Mouse (Mus musculus) layer of hippocampus, postnatal 36 days (tissue): ENCODE measurements at regions not wholly inside any gene's neighbourhood (a gene's known extent, or its start where the extent isn't known, plus 50 kb on each side); places are given as distances from the start of the nearest gene placed in this dataset.

ENCODE experiments used
- DNase-seq, 2 experiments: peaks; one replicate each; pipeline ENCODE4 v3.0.0; 2022

DNA sequence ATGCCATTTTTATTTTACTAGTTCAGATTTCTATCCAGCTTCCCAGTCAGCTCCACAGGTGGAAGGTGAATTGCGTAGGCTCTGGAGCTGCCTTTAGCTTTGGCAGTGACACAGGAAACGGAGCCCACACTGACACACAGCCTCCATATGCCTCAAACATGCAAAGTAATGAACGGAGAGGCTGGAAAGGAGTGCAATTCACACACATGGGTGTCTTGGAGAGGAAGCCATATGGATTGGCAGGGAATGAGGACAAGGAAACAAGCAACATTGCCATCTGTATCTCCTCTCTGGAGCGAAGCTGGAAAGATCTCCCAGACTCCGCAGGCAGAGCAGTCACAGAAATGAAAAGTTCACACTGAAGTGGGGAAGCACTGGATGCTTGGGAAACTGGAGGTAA, 201.6 kb upstream of the 4930452B06Rik start:
- DNase-seq, result peak; percentile 57 to 74

DNA sequence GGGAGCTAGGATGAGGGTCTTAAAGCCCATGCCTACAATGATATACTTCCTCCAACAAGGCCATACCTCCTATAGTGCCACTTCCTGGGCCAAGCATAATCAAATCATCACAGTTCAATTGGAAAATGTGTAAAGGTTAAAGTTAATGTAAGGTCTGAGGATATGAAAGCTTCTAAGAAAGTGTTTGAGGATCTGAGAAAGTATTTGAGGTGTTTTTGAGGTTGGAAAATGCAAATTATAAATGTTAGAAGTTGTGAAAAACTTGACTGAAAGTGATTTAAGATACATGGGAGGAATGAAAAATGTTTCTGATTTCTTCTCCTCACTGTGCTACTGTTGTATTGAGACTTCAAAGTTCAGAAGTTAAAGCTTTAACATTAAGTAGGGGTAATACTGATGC, 185.5 kb upstream of the 4930452B06Rik start:
- DNase-seq, result no peak

DNA sequence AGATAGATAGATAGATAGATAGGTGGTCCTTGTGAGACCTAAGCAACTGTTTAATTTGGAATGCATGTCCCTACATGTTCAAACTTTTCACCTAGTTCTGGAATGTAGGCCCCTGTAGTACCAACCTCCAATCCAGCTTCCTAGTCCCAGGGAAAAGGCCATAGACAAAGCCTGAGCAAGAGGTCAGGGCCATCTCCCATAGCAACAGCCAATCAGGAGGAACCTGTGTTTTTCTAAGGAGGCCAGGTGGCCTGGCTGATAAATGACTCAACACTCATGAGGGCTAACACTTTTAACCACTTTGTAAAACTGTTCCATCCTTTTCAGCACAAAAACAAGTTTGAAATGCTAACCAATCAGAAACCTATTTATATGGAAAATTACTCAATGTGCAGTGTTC, 184.2 kb upstream of the 4930452B06Rik start:
- DNase-seq, result no peak

DNA sequence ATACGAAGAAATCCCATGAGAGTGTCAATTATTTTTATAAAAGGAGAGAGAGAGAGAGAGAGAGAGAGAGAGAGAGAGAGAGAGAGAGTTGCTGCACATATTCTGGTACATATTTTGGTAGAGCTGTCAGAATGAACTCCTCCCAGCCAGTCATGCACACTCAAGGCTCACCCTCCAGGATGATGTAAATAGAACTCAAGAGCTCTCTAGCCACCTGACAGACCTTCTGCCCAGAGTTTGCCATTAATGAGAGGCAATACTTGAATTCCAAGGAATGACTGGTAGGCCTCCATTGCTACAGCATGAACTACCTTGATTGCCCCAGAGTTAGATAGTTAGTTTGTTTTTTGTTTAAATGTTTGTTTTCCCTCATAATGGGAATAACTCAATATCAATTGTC, 167.5 kb upstream of the 4930452B06Rik start:
- no peak for DNase-seq

DNA sequence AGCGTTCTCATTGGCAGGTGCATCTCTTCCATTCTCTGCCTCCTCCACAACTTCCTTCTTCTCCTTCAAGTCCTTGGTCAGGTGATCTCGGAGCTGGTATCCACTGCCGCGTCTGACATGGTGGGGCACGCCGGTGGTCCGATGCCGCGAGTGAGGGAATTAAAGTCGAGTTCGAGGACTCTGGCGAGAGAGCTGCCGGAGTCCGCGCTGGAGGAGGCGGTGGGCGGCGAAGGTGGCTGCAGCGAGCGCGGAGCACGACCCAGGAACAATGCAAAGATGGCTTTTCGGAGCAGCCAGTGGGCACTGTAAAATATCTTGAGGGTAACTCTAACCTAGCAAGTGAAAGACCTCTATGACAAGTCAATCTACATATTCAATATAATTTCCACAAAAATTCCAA, 134.2 kb upstream of the 4930452B06Rik start:
- DNase-seq, result peak in 1 of 2 experiments; percentile 3

DNA sequence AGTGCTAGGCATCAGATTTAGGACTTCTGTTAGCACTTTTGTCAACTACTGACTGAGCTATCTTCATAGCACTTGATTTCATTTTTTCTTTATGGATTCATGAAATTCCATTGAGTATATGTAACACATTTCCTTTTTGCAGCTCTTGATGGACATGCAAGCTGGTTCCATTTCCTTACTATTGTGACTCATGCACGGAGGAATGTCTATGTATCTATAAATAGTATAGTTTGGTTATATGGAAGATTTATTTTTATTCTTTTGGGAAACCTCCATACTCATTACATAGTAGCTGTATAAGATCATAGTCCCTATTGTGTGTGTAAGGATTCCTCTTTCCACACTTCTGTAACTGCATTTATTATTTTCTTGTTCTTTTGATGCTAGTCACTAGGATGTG, 123.3 kb upstream of the 4930452B06Rik start:
- no peak for DNase-seq

DNA sequence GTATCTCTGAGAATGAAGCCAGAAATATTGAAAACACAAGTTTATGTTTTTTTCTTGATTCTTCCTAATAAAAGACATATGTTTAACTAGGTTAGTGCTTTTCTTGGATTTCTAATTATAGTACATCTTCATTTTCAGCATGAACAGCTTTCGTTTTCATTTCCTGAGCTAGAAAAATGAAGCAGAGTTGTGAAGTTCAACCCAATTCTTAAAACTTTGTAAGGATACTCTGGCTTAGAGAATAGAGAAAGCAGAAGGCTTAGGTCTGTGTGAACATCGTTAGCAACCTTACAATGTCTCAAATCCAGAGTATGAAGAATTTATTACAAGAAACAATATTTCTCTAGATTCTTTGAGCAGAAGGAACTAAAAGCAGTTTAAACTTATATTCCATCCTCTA, 94.5 kb upstream of the 4930452B06Rik start:
- no peak for DNase-seq

DNA sequence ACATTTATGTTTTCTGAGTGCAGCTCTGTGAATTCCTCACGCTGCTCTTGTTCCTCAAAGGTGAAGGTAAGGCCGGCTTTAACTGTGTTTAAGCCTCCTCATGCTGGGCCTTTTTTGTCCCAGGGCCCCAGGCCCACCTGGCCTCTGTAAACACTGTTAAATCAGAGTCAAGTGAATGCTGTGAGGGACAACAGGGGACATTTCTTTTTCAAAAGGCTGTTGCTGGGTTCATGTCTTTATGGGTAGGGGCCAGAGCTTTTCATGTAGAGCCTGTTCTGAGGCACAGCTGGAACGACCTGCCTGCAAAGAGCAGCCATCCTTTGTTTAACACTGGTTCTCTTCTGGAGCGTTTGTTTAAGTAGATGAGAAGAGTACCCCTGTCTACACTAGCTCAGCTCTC, 70.8 kb upstream of the 4930452B06Rik start:
- no peak for DNase-seq

DNA sequence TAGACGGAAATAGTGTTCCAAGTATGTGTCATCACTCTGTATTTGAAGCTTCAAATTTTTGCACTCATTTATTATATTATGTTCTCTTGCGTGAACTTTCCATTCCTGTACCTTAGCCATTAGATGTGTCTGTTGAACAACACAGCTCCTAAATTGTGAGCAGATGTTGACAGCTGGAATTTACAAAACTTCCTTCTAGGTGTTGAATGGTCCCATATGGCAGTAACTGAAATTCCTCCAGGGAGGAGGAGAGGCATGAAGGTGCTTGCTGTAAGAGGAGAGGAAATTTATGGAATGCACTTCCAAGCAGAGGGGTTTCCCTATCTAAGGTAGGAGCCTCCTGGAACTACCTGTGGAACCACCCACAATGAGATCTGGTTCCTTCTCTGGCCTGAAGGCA, 67.2 kb upstream of the 4930452B06Rik start:
- no peak for DNase-seq

DNA sequence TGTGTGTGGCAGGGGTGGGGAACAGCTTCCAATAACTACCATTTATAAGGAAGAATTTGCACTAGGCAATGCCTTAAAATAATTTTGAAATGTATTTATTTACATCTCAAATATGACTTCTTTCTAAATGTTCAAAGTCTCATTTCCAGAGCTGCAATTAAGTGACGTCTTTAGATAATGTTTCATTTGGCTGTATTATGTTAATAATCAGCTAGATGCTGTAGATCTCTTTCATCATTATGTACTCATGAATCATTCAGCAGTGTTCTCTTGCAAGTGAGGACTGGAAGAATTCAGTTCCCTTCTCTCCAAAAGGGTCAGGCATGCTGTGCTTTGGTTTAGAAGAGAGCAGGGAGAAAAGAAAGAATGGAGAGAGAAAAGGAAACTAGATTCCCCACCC, 61.3 kb upstream of the 4930452B06Rik start:
- DNase-seq, result no peak
